In genomic region chr13:104509561-104510493, GRCm38 (mm10) we compare ENCODE assay signal across 11 mouse cellular contexts.
DNase-seq lines count a peak whose midpoint lies in the region; ATAC-seq lines count a peak whose summit lies in the region.
"Had no signal": no experiment of that assay in that cellular context is flagged by ENCODE, and none has a peak within 500 bp of the region (broad histone marks: within the 10 kb centered on the region; RNA-seq: fewer than 3 reads in every experiment).

No protein-coding gene starts in this region.

- DNase-seq in kidney, postnatal 4 days = no peak
- no peak for DNase-seq in forebrain, embryonic 14.5 days (ENCODE audit: low spot score)
- DNase-seq in heart, postnatal 14 days = peak; percentile 21 to 34
- no peak for DNase-seq in adrenal gland, adult (ENCODE audit: inconsistent age in 2 of 2, low spot score in 1 of 2)
- DNase-seq in embryo, embryonic 10.5 days (ENCODE audit: low spot score) = no peak
- no peak for DNase-seq in spleen, adult 12 weeks (ENCODE audit: low spot score)
- DNase-seq: kidney, adult 8-10 months; right cerebral cortex, postnatal 14 days had no signal

- 85% methylated on average over 26 of the region's 26 CpGs for WGBS in kidney, embryonic 15.5 days
- WGBS in forebrain, embryonic 14.5 days = 71% methylated on average over 26 of the region's 26 CpGs

- no peaks in the 10 kb centered on the region for H3K4me1 ChIP-seq in kidney, embryonic 15.5 days
- no peaks in the 10 kb centered on the region for H3K4me1 ChIP-seq in forebrain, embryonic 14.5 days (ENCODE audit: control insufficient read depth, insufficient read depth, low read length)

- H3K36me3 ChIP-seq in kidney, embryonic 15.5 days = no peaks in the 10 kb centered on the region
- no peaks in the 10 kb centered on the region for H3K36me3 ChIP-seq in forebrain, embryonic 14.5 days (ENCODE audit: control insufficient read depth, insufficient read depth, low read length)

- H3K9ac ChIP-seq in kidney, embryonic 15.5 days = no peak overlapping the region
- H3K9ac ChIP-seq in forebrain, embryonic 14.5 days (ENCODE audit: low read length) = no peak overlapping the region

- H3K4me2 ChIP-seq in kidney, embryonic 15.5 days = no peak overlapping the region
- no peak overlapping the region for H3K4me2 ChIP-seq in forebrain, embryonic 14.5 days (ENCODE audit: low read length)

- no peaks in the 10 kb centered on the region for H3K27me3 ChIP-seq in kidney, embryonic 15.5 days
- H3K27me3 ChIP-seq in forebrain, embryonic 14.5 days (replicated peaks; ENCODE audit: control insufficient read depth, insufficient read depth, low read length) = no peaks in the 10 kb centered on the region

- H3K27ac ChIP-seq in kidney, embryonic 15.5 days = no peak overlapping the region
- no peak overlapping the region for H3K27ac ChIP-seq in forebrain, embryonic 14.5 days (ENCODE audit: low read depth, low read length)
- H3K27ac ChIP-seq: macrophage had no signal

- no peak overlapping the region for H3K4me3 ChIP-seq in kidney, embryonic 15.5 days (replicated peaks)
- H3K4me3 ChIP-seq in forebrain, embryonic 14.5 days (ENCODE audit: low read depth, low read length) = no peak overlapping the region

- H3K9me3 ChIP-seq in kidney, embryonic 15.5 days (replicated peaks) = no peaks in the 10 kb centered on the region
- H3K9me3 ChIP-seq in forebrain, embryonic 14.5 days (replicated peaks; ENCODE audit: control insufficient read depth, low read length) = no peaks in the 10 kb centered on the region

- 0 out of 2 replicates have a peak, but pooled peaks have one; percentile 22 for ATAC-seq in kidney, embryonic 15.5 days (replicated peaks; ENCODE audit: low FRiP score)
- ATAC-seq in cerebellum, adult (ENCODE audit: insufficient number of reproducible peaks, low FRiP score, low TSS enrichment) = peak; percentile 62
- peak; percentile 34; the same call in 1 of the 2 replicates for ATAC-seq in forebrain, embryonic 14.5 days

- intact Hi-C loops in heart, postnatal 14 days (cut with DNase I) = loop anchor here (5.0 kb wide), 1 partner anchor 223 kb away; the partner anchor contains the start of gene Adamts6

Comparison
In these comparisons a context has a peak if more than half of its experiments do, and no peak if none do; other contexts are left out.
1. DNase-seq: peak in heart, postnatal 14 days (2 of 2); none in kidney, postnatal 4 days (0 of 2), forebrain, embryonic 14.5 days (single experiment), adrenal gland, adult (0 of 2), embryo, embryonic 10.5 days (single experiment) and spleen, adult 12 weeks (single experiment).
2. Peak in every context shown above with its lines, with median percentiles within 50 percentile points of each other: ATAC-seq.